Mouse (Mus musculus) testis, adult 2 months (tissue): ENCODE measurements around the gene Zfp174. TPM values are rescaled to one million over a fixed set of nuclear protein-coding genes. Genes with fewer than 3 reads are reported as not detected.
"Not testable (repeated sequence)": the region's sequence is repeated elsewhere in the genome, so short reads cannot be mapped to it uniquely, and the experiment has no call there.

Experiments
- H3K27ac ChIP-seq: fragments of 200-500 bp; 2 replicates; pipeline ENCODE4 v1.5.1; 2012; ENCODE audit warnings: low read depth, low read length; ENCODE audit not compliant: control insufficient read depth, insufficient read depth
- H3K27me3 ChIP-seq: fragments of 200-500 bp; 2 replicates; pipeline ENCODE4 v1.6.1; 2012; ENCODE audit warnings: mild to moderate bottlenecking, low read length, moderate library complexity; ENCODE audit not compliant: control insufficient read depth, insufficient read depth
- H3K36me3 ChIP-seq: fragments of 200-500 bp; 2 replicates; pipeline ENCODE4 v1.6.1; 2012; ENCODE audit warnings: mild to moderate bottlenecking, low read length; ENCODE audit not compliant: control insufficient read depth, insufficient read depth
- H3K4me1 ChIP-seq: fragments of 200-500 bp; 2 replicates; pipeline ENCODE4 v1.6.1; 2012; ENCODE audit warnings: low read length; ENCODE audit not compliant: control insufficient read depth, insufficient read depth
- H3K4me3 ChIP-seq: fragments of 200-500 bp; 2 replicates; pipeline ENCODE4 v1.5.1; 2012; ENCODE audit warnings: low read depth, mild to moderate bottlenecking, low read length, moderate library complexity, mixed read lengths; ENCODE audit not compliant: control insufficient read depth
- CTCF ChIP-seq: fragments of 200-500 bp; IDR thresholded peaks from 2 replicates; pipeline ENCODE4 v1.5.1; 2012; ENCODE audit warnings: low read depth, mild to moderate bottlenecking, inconsistent platforms, low read length, moderate library complexity; ENCODE audit not compliant: control insufficient read depth, insufficient read depth, insufficient replicate concordance
- POLR2A ChIP-seq: fragments of 200-500 bp; IDR thresholded peaks from 2 replicates; pipeline ENCODE4 v1.6.1; 2012; ENCODE audit warnings: low read depth, mild to moderate bottlenecking, inconsistent platforms, low read length, moderate library complexity; ENCODE audit not compliant: control insufficient read depth
- polyA plus RNA-seq: library from polyadenylated mRNA; depleted of rRNA; stranded (reverse); fragments of >200 nt; gene quantifications from 2 replicates; pipeline ENCODE4 v1.2.3, GENCODE M21; 2012; rRNA removed

Gene Zfp174
- 1.5 TPM in 2 replicates for polyA plus RNA-seq

GRCm38 (mm10) chr16:3846711-3847518 is at the start of gene Zfp174:
Gene Zfp174, plus strand, starts transcription at chr16:3847268.
- TF ChIP-seq POLR2A (peak; percentile 80), CTCF (no peak)
- Histone ChIP-seq H3K27me3 (no peaks in the 10 kb centered on the region), H3K4me3 (peak within 1 kb of the TSS; percentile 95), H3K27ac (peak within 1 kb of the TSS; percentile 71), H3K4me1 (peaks cover 5% of the 10 kb centered on the region), H3K36me3 (no peaks in the 10 kb centered on the region; the same call in 1 of the 2 replicates)

GRCm38 (mm10) chr16:3808176-3808575 is 38.9 kb upstream of the Zfp174 start:
- no peak for TF ChIP-seq POLR2A
- TF ChIP-seq CTCF: no peak
- H3K4me3 ChIP-seq: no peak overlapping the region
- no peaks in the 10 kb centered on the region for H3K4me1 ChIP-seq
- no peaks in the 10 kb centered on the region for H3K36me3 ChIP-seq
- no peak overlapping the region for H3K27ac ChIP-seq
- H3K27me3 ChIP-seq: no peaks in the 10 kb centered on the region

- H3K27me3 ChIP-seq, H3K4me3 ChIP-seq, H3K36me3 ChIP-seq, H3K4me1 ChIP-seq, H3K27ac ChIP-seq: not testable (repeated sequence)
Observed at GRCm38 (mm10) chr16:3814667-3815066, 32.4 kb upstream of the Zfp174 start.

- H3K27ac ChIP-seq: no peak overlapping the region
- H3K4me1 ChIP-seq: no peaks in the 10 kb centered on the region
- H3K27me3 ChIP-seq: no peaks in the 10 kb centered on the region
- no peaks in the 10 kb centered on the region for H3K36me3 ChIP-seq
- no peak overlapping the region for H3K4me3 ChIP-seq
- TF ChIP-seq CTCF (no peak), POLR2A (no peak)
Observed at GRCm38 (mm10) chr16:3820202-3820601, 26.9 kb upstream of the Zfp174 start.

- TF ChIP-seq CTCF (no peak), POLR2A (no peak)
- H3K4me1 ChIP-seq: no peaks in the 10 kb centered on the region
- H3K27ac ChIP-seq: no peak overlapping the region
Observed at GRCm38 (mm10) chr16:3828021-3828420, 19.0 kb upstream of the Zfp174 start.

GRCm38 (mm10) chr16:3829727-3830126 is 17.3 kb upstream of the Zfp174 start:
- no peak overlapping the region for H3K27ac ChIP-seq
- H3K4me1 ChIP-seq: no peaks in the 10 kb centered on the region
- H3K4me3 ChIP-seq: no peak overlapping the region
- H3K27me3 ChIP-seq: no peaks in the 10 kb centered on the region
- TF ChIP-seq POLR2A: no peak
- TF ChIP-seq CTCF: no peak
- H3K36me3 ChIP-seq: no peaks in the 10 kb centered on the region

More at GRCm38 (mm10) chr16:3828021-3828420, 19.0 kb upstream of the Zfp174 start:
- H3K36me3 ChIP-seq: no peaks in the 10 kb centered on the region
- no peak overlapping the region for H3K4me3 ChIP-seq
- no peaks in the 10 kb centered on the region for H3K27me3 ChIP-seq

- no peaks in the 10 kb centered on the region for H3K27me3 ChIP-seq
- H3K4me3 ChIP-seq: no peak within 1 kb of the TSS
- H3K27ac ChIP-seq: no peak within 1 kb of the TSS
- no peaks in the 10 kb centered on the region for H3K4me1 ChIP-seq
- TF ChIP-seq POLR2A (no peak), CTCF (no peak)
- H3K36me3 ChIP-seq: no peaks in the 10 kb centered on the region
Observed at GRCm38 (mm10) chr16:3830588-3831109, 16.4 kb upstream of the Zfp174 start, which contains the start of gene Olfr15. Gene Olfr15, plus strand, starts transcription at chr16:3830878.
